Mouse (Mus musculus): ENCODE data around the gene Jarid2.

Jarid2 gene

DNA sequence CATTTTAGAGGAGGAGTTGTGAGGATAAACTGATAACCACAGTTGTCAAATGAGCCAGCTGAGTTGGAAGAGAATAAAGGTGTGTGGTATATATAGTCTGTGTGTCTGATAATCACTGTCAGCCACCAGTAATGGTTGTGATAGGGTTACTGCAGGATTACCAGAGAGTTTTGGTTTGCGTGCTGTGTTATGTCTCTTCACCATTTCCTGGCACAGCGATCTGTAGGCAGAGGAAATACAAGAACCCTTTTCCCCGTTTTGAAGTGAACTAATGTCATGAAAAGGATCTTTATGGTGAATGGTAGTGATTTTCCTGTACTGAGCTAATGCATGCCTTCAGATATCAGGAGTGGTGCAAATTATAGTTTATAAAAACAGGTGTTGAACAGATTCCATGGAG is 122.8 kb downstream of the Jarid2 start:
- DNase-seq = no peak

- DNase-seq = no peak
Measured at GRCm38 (mm10) chr13:44865566-44865965, 136.3 kb downstream of the Jarid2 start.

DNA sequence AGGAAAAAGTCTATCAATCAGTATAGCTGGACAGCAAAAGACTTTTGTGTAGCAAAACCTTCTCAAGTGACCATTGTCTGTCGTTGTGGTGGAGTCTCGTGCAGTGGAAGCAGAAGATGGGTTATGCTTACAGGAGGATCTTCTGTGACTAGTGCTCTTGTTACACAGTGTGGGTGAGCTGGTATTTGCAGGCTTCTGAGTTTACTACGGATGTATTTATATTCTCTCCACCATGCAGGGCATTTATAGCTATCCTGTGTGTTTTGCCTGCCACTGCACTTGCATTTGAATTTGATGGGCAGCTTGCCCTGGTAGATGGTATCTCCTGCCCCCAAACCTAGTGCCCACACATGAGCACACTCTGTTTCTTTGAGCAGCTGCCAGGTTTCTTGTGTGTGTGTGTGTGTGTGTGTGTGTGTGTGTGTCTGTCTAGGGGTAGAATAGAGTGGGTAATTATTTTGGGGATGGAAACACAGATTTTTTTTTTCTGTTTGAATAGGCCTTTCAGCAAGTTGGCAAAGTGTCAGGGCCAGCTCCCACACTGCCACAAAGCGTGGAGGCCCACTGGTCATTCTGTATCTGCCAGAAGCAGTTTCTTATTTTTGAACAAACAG is 138.9 kb downstream of the Jarid2 start:
- no peak for DNase-seq

DNA sequence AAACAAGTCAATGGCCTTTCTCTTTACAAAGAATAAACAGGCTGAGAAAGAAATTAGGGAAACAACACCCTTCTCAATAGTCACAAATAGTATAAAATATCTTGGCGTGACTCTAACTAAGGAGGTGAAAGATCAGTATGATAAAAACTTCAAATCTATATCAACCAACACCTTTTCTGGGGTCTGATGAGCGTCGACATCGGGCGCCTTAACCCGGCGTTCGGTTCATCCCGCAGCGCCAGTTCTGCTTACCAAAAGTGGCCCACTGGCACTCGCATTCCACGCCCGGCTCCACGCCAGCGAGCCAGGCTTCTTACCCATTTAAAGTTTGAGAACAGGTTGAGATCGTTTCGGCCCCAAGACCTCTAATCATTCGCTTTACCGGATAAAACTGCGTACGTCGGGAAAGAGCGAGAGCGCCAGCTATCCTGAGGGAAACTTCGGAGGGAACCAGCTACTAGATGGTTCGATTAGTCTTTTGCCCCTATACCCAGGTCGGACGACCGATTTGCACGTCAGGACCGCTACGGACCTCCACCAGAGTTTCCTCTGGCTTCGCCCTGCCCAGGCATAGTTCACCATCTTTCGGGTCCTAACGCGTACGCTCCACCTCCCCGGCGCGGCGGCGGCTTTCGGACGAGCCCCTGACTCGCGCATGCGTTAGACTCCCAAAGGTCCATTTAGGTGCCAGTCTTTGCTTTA is 140.3 kb downstream of the Jarid2 start:
- DNase-seq = peak; percentile 93

DNA sequence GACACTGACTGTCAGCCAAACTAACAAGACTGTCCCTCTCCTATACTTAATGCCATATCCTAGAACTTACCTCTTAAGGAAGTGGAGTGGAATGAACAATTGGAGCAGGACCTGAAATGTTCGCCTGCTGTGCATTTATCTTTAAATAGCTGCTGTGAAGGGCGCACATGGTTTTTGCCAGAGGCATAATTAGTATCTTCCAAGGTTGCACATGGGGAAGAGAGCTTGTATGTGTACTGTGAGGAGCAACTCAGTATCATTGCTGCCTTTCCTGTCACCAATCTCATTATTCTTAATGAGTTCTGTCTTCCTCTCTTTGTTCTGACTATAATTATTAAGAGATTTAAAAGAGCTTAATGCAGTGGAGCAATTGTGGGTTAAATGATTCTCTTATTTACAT is 147.5 kb downstream of the Jarid2 start:
- no peak for DNase-seq

DNA sequence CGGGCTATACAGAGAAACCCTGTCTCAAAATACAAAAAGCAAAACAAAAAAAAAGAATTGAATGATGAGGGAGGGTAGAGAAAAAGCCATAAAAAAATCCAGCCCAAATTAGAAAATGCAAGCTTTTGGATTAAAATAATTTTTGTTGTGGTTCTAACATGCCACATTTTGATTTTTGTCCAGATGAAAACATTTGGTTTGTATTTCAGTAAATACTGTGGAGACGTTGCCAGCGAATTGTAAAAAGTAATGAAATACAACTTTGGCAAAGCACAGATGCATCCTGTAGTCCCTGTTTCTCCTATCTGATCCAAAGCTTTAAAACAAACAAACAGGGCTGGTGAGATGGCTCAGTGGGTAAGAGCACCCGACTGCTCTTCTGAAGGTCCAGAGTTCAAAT is 151.7 kb downstream of the Jarid2 start:
- no peak for DNase-seq

DNA sequence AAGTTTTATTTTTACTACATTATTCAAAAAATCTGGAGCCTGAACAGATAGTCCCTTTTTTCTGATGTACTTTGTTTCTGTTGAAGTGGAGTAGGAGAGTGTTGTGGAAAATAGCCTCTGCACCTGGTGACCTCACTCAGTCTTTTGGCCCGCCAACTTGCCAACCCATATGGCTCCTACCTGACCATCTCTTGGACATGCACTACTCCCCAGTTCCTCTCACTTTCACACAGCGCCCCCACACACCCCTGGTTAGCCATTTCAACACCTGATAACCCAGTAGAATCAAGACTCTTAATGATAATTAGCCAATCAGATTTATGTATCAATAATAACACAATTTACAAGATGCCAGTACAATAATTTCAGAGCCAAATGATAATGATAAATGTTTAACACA is 156.9 kb downstream of the Jarid2 start:
- DNase-seq = no peak

GRCm38 (mm10) chr13:44890612-44891011 is 161.3 kb downstream of the Jarid2 start:
- no peak for DNase-seq

GRCm38 (mm10) chr13:44891813-44892730 is 162.8 kb downstream of the Jarid2 start:
- DNase-seq = no peak

DNA sequence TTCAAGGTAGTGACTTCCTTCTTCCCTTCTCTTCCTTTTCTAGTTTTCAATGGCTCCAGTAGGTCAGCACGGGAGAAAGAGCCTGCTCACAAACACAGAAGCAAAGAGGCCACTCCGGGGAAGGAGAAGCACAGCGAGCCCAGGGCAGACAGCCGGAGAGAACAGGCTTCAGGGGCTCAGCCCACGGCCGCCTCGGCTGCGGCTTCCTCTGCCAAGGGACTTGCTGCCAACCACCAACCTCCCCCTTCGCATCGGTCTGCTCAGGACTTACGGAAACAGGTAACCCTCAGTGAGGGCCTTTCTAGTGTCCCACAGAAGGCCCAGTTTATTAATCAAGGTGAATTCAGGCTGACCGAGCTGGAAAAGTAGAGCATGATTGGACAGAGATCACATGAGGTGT is 166.9 kb downstream of the Jarid2 start:
- DNase-seq = no peak

DNA sequence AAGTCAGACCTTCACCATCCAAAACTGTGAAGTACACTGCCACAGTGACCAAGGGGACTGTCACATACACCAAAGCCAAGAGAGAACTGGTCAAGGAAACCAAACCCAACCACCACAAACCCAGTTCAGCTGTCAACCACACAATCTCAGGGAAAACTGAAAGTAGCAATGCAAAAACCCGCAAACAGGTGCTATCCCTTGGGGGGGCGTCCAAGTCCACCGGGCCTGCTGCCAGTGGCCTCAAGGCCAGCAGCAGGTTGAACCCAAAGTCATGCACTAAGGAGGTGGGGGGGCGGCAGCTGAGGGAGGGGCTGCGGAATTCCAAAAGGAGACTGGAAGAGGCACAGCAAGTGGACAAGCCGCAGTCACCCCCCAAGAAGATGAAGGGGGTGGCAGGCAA is 173.0 kb downstream of the Jarid2 start:
- no peak for DNase-seq

DNA sequence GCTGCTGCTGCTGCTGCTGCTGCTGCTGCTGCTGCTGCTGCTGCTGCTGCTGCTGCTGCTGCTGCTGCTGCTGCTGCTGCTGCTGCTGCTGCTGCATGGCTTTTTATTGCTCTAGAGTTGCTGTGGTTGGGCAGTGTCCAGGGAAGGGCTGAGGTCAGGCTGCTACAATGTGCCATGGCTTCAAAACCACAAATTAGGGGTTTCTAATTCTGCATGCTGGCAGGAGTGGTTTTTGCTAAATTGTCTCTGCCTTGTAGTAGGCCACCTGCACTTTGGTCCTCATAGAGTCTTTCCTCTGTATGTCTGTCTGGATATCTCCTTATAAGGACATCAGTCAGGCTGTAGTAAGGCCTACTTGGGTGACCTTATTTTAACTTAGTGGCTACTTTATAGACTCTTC is 174.1 kb downstream of the Jarid2 start:
- DNase-seq = no peak

DNA sequence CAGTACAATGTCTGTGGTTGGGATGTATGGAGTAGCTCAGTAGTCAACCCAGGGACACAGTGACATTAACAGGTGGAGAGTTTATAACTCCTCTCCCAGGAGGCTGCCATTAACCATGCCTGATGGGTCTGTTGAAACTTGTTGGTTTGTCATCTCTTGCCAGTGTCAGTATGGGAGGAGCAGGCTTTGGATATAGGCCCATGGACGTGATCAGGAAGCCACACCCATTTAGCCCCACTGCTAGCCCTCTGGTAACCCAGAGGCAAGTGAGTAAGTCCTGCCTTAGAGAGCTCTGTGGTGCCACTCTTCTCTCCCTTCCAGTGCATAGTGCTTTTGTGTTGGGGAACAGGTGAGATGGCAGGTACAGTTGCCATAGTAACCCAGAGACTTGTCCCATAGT is 175.0 kb downstream of the Jarid2 start:
- no peak for DNase-seq

DNA sequence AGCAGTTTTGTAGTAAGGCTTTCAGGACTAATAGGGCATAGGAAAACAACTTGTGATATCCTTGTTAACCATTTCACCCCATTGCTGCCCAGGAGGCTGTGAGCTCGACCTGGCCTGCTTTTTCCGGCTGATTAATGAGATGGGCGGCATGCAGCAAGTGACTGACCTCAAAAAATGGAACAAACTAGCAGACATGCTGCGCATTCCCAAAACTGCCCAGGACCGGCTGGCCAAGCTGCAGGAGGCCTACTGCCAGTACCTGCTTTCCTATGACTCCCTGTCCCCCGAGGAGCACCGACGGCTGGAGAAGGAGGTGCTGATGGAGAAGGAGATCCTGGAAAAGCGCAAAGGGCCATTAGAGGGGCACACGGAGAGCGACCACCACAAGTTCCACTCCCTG is 176.9 kb downstream of the Jarid2 start:
- DNase-seq = no peak

GRCm38 (mm10) chr13:44907702-44908101 is 178.4 kb downstream of the Jarid2 start:
- peak; percentile 8 for DNase-seq

GRCm38 (mm10) chr13:44908790-44909189 is 179.5 kb downstream of the Jarid2 start:
- no peak for DNase-seq

DNA sequence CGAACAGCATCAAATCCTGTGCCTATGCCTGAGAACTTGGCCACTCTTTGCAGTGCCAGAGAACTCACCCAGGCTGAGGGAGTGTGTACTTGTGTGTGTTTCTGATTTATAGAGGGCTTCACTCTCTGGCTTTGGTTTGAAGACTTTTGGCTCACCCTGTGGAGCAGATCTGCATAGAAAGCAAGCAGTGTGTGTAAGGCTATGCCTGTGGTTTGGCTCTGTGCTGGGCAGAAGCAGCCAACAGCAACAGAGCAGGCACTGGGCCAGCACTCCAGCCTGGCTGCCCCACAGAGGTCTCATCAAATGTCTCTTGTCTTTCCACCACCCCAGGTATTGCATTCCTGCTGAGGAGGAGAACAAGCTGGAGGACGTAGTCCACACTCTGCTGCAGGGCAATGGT is 183.6 kb downstream of the Jarid2 start:
- no peak for DNase-seq

DNA sequence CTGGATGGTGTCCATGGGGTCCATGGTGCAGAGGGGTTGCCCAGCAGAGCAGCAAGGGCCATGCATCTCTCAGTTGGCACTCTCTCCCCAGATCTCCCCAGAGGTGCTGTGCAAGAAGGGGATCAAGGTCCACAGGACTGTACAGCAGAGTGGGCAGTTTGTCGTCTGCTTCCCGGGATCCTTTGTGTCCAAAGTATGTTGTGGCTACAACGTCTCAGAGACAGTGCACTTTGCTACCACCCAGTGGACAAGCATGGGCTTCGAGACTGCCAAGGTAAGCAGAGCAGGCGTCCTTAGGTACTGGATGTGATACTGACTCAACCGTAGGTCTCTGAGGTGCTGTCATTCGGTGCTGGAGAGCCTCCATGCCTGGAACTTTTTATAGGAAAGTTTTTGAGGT is 184.3 kb downstream of the Jarid2 start:
- peak; percentile 42 for DNase-seq

- DNase-seq = no peak
Measured at GRCm38 (mm10) chr13:44915382-44915781, 186.1 kb downstream of the Jarid2 start.

DNA sequence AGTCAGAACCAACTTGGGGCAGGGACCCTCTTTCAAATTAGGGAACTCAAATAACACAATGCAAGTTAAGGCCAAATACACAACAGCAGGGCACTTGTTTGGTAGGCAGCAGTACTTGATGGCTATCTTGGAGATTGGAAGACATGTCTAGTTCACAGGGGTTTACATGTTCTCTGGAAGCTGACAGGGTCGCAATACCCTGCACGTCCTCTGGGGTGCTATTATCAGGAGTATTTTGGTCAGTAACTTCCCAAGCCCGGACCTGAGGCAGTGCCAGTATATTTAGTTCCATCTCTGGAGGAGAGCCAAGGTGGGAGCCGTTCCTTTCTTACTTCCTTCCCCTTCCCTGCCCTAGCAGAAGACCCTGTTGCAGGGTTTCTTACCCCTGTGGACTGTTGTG is 186.7 kb downstream of the Jarid2 start:
- peak; percentile 35 for DNase-seq

DNA sequence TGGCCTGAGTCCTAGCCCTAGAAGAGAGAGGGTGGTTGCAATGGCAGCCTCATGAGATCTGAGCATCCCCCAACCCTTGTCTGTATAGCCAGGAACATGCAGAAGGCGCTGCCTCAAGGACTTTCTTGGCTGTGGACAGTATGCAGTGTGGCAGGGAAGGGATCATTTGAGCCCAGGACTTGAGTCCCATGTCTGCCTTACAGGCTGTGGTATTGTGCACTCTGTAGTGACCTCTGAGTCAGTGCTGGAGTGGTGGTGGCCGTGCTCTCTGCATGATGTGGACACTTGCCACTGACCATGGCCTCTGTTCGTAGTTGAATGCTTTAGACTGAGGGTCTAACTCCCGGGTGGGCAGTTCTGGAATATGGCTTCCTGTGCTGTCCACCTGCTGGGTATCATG is 187.9 kb downstream of the Jarid2 start:
- DNase-seq = no peak

- no peak for DNase-seq
Measured at GRCm38 (mm10) chr13:44918269-44918668, 189.0 kb downstream of the Jarid2 start.

GRCm38 (mm10) chr13:44921095-44921494 is 191.8 kb downstream of the Jarid2 start:
- no peak for DNase-seq

DNA sequence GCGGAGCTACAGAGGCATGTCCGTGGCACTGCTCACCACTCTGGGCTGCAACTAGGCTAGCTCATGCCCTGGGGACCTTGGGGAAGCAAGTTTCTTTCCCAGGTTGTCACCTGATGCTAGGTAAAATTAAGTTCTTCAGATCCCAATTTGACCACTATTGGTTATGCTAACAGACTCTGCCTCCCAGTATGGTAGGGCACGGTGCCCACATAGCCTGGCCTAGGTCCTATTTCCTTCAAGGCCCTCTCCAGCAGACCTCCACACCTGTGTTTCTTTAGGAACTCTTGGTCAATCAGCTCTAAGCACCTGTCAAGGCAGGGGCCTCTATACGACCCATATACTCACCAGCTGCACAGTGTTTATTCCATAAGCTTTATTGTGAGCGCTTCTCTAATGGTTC is 192.4 kb downstream of the Jarid2 start:
- DNase-seq = no peak

Data from embryo, embryonic 11 days (tissue).